Mouse (Mus musculus) bone marrow, adult 2 months (tissue): ENCODE measurements at regions not wholly inside any gene's neighbourhood (a gene's known extent, or its start where the extent isn't known, plus 50 kb on each side); places are given as distances from the start of the nearest gene placed in this dataset.

Experiments
- H3K27ac ChIP-seq: fragments of 200-500 bp; 2 replicates; pipeline ENCODE4 v1.5.1; 2012; ENCODE audit warnings: low read depth, mild to moderate bottlenecking, control low read depth, inconsistent platforms, low read length; ENCODE audit not compliant: control insufficient read depth, poor library complexity, insufficient read depth
- H3K4me1 ChIP-seq: fragments of 200-500 bp; 2 replicates; pipeline ENCODE4 v1.6.1; 2011; ENCODE audit warnings: low read length; ENCODE audit not compliant: control insufficient read depth, insufficient read depth
- H3K4me3 ChIP-seq: fragments of 200-500 bp; replicated peaks from 2 replicates; pipeline ENCODE3; 2011; ENCODE audit warnings: mild to moderate bottlenecking, low read depth, low read length, control low read depth; ENCODE audit not compliant: control insufficient read depth
- CTCF ChIP-seq: fragments of 200-500 bp; IDR thresholded peaks from 2 replicates; pipeline ENCODE4 v1.5.1; 2011; ENCODE audit warnings: low read length, control low read depth; ENCODE audit not compliant: control insufficient read depth, insufficient read depth
- POLR2A ChIP-seq: fragments of 200-500 bp; IDR thresholded peaks from 2 replicates; pipeline ENCODE4 v1.6.1; 2011; ENCODE audit warnings: low read depth, mild to moderate bottlenecking, control low read depth, low read length, borderline replicate concordance; ENCODE audit not compliant: control insufficient read depth
- WGBS: fragments of 180-500 bp; shearing (Covaris S2); methylation state at CpG from one replicate; pipeline ENCODE4 v1.1.7; 2018; 5-methylcytosine and 5-hydroxymethylcytosine counted together

- H3K27ac ChIP-seq = no peak overlapping the region
Observed at GRCm38 (mm10) chr3:40480258-40480951, 50.7 kb upstream of the Intu start.

More at GRCm38 (mm10) chr3:40480258-40480951, 50.7 kb upstream of the Intu start:
- Histone ChIP-seq H3K4me1 (no peaks in the 10 kb centered on the region; the same call in 1 of the 2 replicates), H3K4me3 (no peak overlapping the region)
- 34% methylated on average over 15 of the region's 15 CpGs for WGBS
- TF ChIP-seq POLR2A = no peak
- no peak for TF ChIP-seq CTCF
